Mouse (Mus musculus): ENCODE data around the gene Cfap46.

DNA sequence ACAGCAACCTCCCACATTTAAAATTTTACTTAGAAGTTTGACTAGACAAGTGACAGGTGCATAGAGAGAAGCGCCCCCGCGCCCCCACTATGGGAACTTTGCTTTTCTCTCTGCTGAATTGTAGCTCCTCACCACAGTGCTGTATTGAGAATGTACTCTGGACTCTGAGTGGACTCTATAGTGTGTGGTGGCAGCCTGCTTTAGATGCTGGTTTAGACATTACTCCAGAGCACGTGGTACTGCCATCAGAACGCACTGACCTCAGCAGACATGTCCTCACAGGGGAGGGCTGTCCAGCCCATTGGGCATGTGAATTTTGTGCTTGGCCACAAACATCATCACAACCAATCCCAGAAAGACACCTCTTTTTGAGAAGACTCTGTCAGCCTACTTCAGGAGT, 112.8 kb downstream of the Cfap46 start:
- TF ChIP-seq GATA1 (IDR thresholded peaks at IDR 0.05; ENCODE audit: borderline replicate concordance, low read length) (no peak), FLI1 (IDR thresholded peaks at IDR 0.05; ENCODE audit: low read length) (no peak)

Measured in megakaryocyte, embryonic 14.5 days (primary cell).